Mouse (Mus musculus) embryonic facial prominence, embryonic 11.5 days (tissue): ENCODE measurements around the gene Fosl2. TPM values are rescaled to one million over a fixed set of nuclear protein-coding genes. Genes with fewer than 3 reads are reported as not detected.
"Not testable (repeated sequence)": the region's sequence is repeated elsewhere in the genome, so short reads cannot be mapped to it uniquely, and the experiment has no call there.

Experiments used
- ATAC-seq: fragments of 200-750 bp; cut with Nextera tagmentation; replicated peaks from 2 replicates; pipeline ENCODE4 v1.8.0; 2017; ENCODE audit warnings: low read depth; ENCODE audit not compliant: insufficient number of reproducible peaks, low FRiP score, low TSS enrichment
- DNase-seq: peaks from one replicate; pipeline ENCODE4 v3.0.0-alpha.2; 2015; ENCODE audit warnings: low spot score
- H3K27ac ChIP-seq: fragments of 300-500 bp; sonication (generic); replicated peaks from 2 replicates; pipeline ENCODE4 v1.5.1; 2014; ENCODE audit warnings: mild to moderate bottlenecking, low read depth, low read length, control low read depth
- H3K27me3 ChIP-seq: fragments of 300-500 bp; sonication (generic); 2 replicates; pipeline ENCODE4 v1.6.1; 2014; ENCODE audit warnings: mild to moderate bottlenecking, low read length, moderate library complexity, mixed read lengths; ENCODE audit not compliant: control insufficient read depth, insufficient read depth
- H3K36me3 ChIP-seq: fragments of 300-500 bp; sonication (generic); replicated peaks from 2 replicates; pipeline ENCODE4 v1.6.1; 2014; ENCODE audit warnings: low read depth, mild to moderate bottlenecking, low read length, moderate library complexity, mixed read lengths; ENCODE audit not compliant: control insufficient read depth, insufficient read depth
- H3K4me1 ChIP-seq: fragments of 300-500 bp; sonication (generic); 2 replicates; pipeline ENCODE4 v1.6.1; 2014; ENCODE audit warnings: low read length, mixed read lengths; ENCODE audit not compliant: control insufficient read depth, insufficient read depth
- H3K4me2 ChIP-seq: fragments of 300-500 bp; sonication (generic); 2 replicates; pipeline ENCODE4 v1.6.1; 2014; ENCODE audit warnings: low read depth, mild to moderate bottlenecking, control low read depth, low read length, moderate library complexity
- H3K4me3 ChIP-seq: fragments of 300-500 bp; sonication (generic); 2 replicates; pipeline ENCODE4 v1.5.1; 2014; ENCODE audit warnings: low read depth, low read length, control low read depth
- H3K9ac ChIP-seq: fragments of 300-500 bp; sonication (generic); replicated peaks from 2 replicates; pipeline ENCODE4 v1.6.1; 2014; ENCODE audit warnings: mild to moderate bottlenecking, control low read depth, low read length
- H3K9me3 ChIP-seq: fragments of 300-500 bp; sonication (generic); replicated peaks from 2 replicates; pipeline ENCODE4 v1.6.1; 2016; ENCODE audit warnings: mild to moderate bottlenecking, low read length, inconsistent platforms, mixed read lengths; ENCODE audit not compliant: control insufficient read depth
- WGBS: fragments of 180-500 bp; shearing (Covaris S2); extraction: QIAGEN DNeasy Blood & Tissue Kit; methylation state at CpG from one replicate; pipeline ENCODE4 v1.1.7; 2014; 5-methylcytosine and 5-hydroxymethylcytosine counted together
- polyA plus RNA-seq: library from polyadenylated mRNA; unstranded; fragments of >200 nt; fragmentation: Nextera tagmentation; extraction: Ambion mirVana; gene quantifications from 2 replicates; pipeline ENCODE4 v1.2.1, GENCODE M21; 2014

Gene Fosl2
- polyA plus RNA-seq, 1 experiment from 2014 or later: 1.1 TPM

GRCm38 (mm10) chr5:32163478-32164043 is 28.0 kb downstream of the Fosl2 start:
- Histone ChIP-seq H3K36me3 (no peaks in the 10 kb centered on the region), H3K4me3 (no peak overlapping the region), H3K9ac (no peak overlapping the region), H3K27me3 (no peaks in the 10 kb centered on the region), H3K9me3 (no peaks in the 10 kb centered on the region), H3K4me2 (no peak overlapping the region), H3K27ac (no peak overlapping the region), H3K4me1 (no peaks in the 10 kb centered on the region)
- ATAC-seq (no peak), DNase-seq (no peak)
- WGBS: 89% methylated on average over 3 of the region's 3 CpGs

GRCm38 (mm10) chr5:32172188-32172587 is 36.6 kb downstream of the Fosl2 start:
- 60% methylated on average over 2 of the region's 2 CpGs for WGBS
- DNase-seq: no peak
- H3K36me3 ChIP-seq: no peaks in the 10 kb centered on the region
- no peak overlapping the region for H3K4me2 ChIP-seq
- H3K27ac ChIP-seq: no peak overlapping the region
- H3K9me3 ChIP-seq: no peaks in the 10 kb centered on the region
- no peak overlapping the region for H3K4me3 ChIP-seq
- H3K27me3 ChIP-seq: no peaks in the 10 kb centered on the region
- H3K9ac ChIP-seq: no peak overlapping the region
- H3K4me1 ChIP-seq: no peaks in the 10 kb centered on the region
- ATAC-seq: no peak

GRCm38 (mm10) chr5:32176800-32177199 is 41.2 kb downstream of the Fosl2 start:
- Histone ChIP-seq H3K27me3 (no peaks in the 10 kb centered on the region), H3K9ac (no peak overlapping the region), H3K4me1 (no peaks in the 10 kb centered on the region), H3K4me3 (no peak overlapping the region), H3K27ac (no peak overlapping the region), H3K4me2 (no peak overlapping the region), H3K36me3 (no peaks in the 10 kb centered on the region), H3K9me3 (no peaks in the 10 kb centered on the region)
- no peak for DNase-seq
- no peak for ATAC-seq
- 71% methylated on average over 2 of the region's 2 CpGs for WGBS

- H3K27me3 ChIP-seq: no peaks in the 10 kb centered on the region
- H3K4me1 ChIP-seq: no peaks in the 10 kb centered on the region
- no peak overlapping the region for H3K4me3 ChIP-seq
- no peaks in the 10 kb centered on the region for H3K36me3 ChIP-seq
- H3K27ac ChIP-seq: no peak overlapping the region
- DNase-seq: no peak
- no peak overlapping the region for H3K9ac ChIP-seq
- no peak for ATAC-seq
- no peak overlapping the region for H3K4me2 ChIP-seq
- 76% methylated on average over 4 of the region's 4 CpGs for WGBS
- H3K9me3 ChIP-seq: no peaks in the 10 kb centered on the region
These were observed 42.1 kb downstream of the Fosl2 start for GRCm38 (mm10) chr5:32177737-32178136.

GRCm38 (mm10) chr5:32178720-32179119 is 43.1 kb downstream of the Fosl2 start:
- H3K27me3 ChIP-seq, H3K36me3 ChIP-seq, H3K9me3 ChIP-seq, H3K4me2 ChIP-seq, DNase-seq, ATAC-seq, H3K9ac ChIP-seq, H3K4me3 ChIP-seq, H3K27ac ChIP-seq, H3K4me1 ChIP-seq: not testable (repeated sequence)
- WGBS: 80% methylated on average over 5 of the region's 6 CpGs

GRCm38 (mm10) chr5:32182885-32183629 is 47.5 kb downstream of the Fosl2 start:
- 55% methylated on average over 4 of the region's 4 CpGs for WGBS
- DNase-seq (no peak), ATAC-seq (no peak)
- Histone ChIP-seq H3K27ac (no peak overlapping the region), H3K9ac (no peak overlapping the region), H3K4me1 (no peaks in the 10 kb centered on the region), H3K27me3 (no peaks in the 10 kb centered on the region), H3K9me3 (no peaks in the 10 kb centered on the region), H3K4me3 (no peak overlapping the region), H3K36me3 (no peaks in the 10 kb centered on the region), H3K4me2 (no peak overlapping the region)

GRCm38 (mm10) chr5:32187717-32188116 is 52.1 kb downstream of the Fosl2 start:
- Histone ChIP-seq H3K9me3 (no peaks in the 10 kb centered on the region), H3K27ac (no peak overlapping the region), H3K4me1 (no peaks in the 10 kb centered on the region), H3K36me3 (no peaks in the 10 kb centered on the region), H3K4me3 (no peak overlapping the region), H3K9ac (no peak overlapping the region), H3K4me2 (no peak overlapping the region), H3K27me3 (no peaks in the 10 kb centered on the region)
- ATAC-seq: no peak
- no peak for DNase-seq
- WGBS: 41% methylated on average over 11 of the region's 11 CpGs

- Histone ChIP-seq H3K36me3 (no peaks in the 10 kb centered on the region), H3K9ac (no peak overlapping the region), H3K27me3 (no peaks in the 10 kb centered on the region), H3K9me3 (no peaks in the 10 kb centered on the region), H3K4me2 (no peak overlapping the region), H3K4me3 (no peak overlapping the region), H3K4me1 (no peaks in the 10 kb centered on the region), H3K27ac (no peak overlapping the region)
- no peak for ATAC-seq
- 84% methylated on average over 5 of the region's 5 CpGs for WGBS
- no peak for DNase-seq
These were observed 55.7 kb downstream of the Fosl2 start for GRCm38 (mm10) chr5:32191259-32191658.
